Mouse (Mus musculus) myocyte (in vitro differentiated cells): ENCODE results near the gene R3hcc1l.

ENCODE experiments used
- POLR2A ChIP-seq: IDR thresholded peaks from one replicate; pipeline ENCODE4 v1.6.1; 2011; ENCODE audit warnings: low read depth, mild to moderate bottlenecking, control low read depth, moderate library complexity; ENCODE audit not compliant: insufficient read length
- POLR2AphosphoS2 ChIP-seq: IDR thresholded peaks from one replicate; pipeline ENCODE4 v1.6.1; 2011; ENCODE audit warnings: low read depth, control low read depth; ENCODE audit not compliant: insufficient read length
- USF1 ChIP-seq: IDR thresholded peaks from one replicate; pipeline ENCODE4 v1.6.1; 2011; ENCODE audit warnings: low read depth, mild to moderate bottlenecking, control low read depth, moderate library complexity

GRCm38 (mm10) chr19:42471571-42471970 lies 47.0 kb upstream of the R3hcc1l start:
- no peak for TF ChIP-seq POLR2A
- TF ChIP-seq USF1: no peak
- TF ChIP-seq POLR2AphosphoS2: no peak
